Mouse (Mus musculus) adrenal gland, postnatal 10 days (tissue): ENCODE data around the gene Stxbp3. TPM values are rescaled to one million over a fixed set of nuclear protein-coding genes. Genes with fewer than 3 reads are reported as not detected.

ENCODE experiments used
- DNase-seq: peaks from one replicate; pipeline ENCODE4 v3.0.0; 2021; ENCODE audit warnings: mixed read lengths
- total RNA-seq, 2 experiments: library from RNA; stranded (reverse); gene quantifications; 2 replicates each; pipeline ENCODE4 v1.2.3; 2021

Gene Stxbp3
- total RNA-seq, 2 experiments from 2014 or later: 40.2 to 46.6 TPM

GRCm38 (mm10) chr3:108763691-108764090 lies 76.6 kb downstream of the Stxbp3 start:
- no peak for DNase-seq

- DNase-seq: no peak
Observed at GRCm38 (mm10) chr3:108762597-108763111, 77.7 kb downstream of the Stxbp3 start.

GRCm38 (mm10) chr3:108759566-108760420 lies 80.5 kb downstream of the Stxbp3 start:
- no peak for DNase-seq

- no peak for DNase-seq
Observed at GRCm38 (mm10) chr3:108757570-108757969, 82.8 kb downstream of the Stxbp3 start.

GRCm38 (mm10) chr3:108756131-108756530 lies 84.2 kb downstream of the Stxbp3 start:
- DNase-seq: no peak

GRCm38 (mm10) chr3:108755542-108755941 lies 84.8 kb downstream of the Stxbp3 start:
- no peak for DNase-seq

GRCm38 (mm10) chr3:108754541-108754940 lies 85.8 kb downstream of the Stxbp3 start:
- no peak for DNase-seq

GRCm38 (mm10) chr3:108751691-108752090 lies 88.6 kb downstream of the Stxbp3 start:
- DNase-seq: no peak

- DNase-seq: no peak
Observed at GRCm38 (mm10) chr3:108751061-108751460, 89.3 kb downstream of the Stxbp3 start.

- DNase-seq: no peak
Observed at GRCm38 (mm10) chr3:108744060-108744459, 96.3 kb downstream of the Stxbp3 start.

Other genes starting within 250 kb of the Stxbp3 start
- 10 to 100 TPM; 10.2 to 11.0 TPM for gene Wdr47, start 249.2 kb downstream of the Stxbp3 start, total RNA-seq
- gene Clcc1, start 186.6 kb downstream of the Stxbp3 start, total RNA-seq: 10 to 100 TPM; 33.7 to 37.9 TPM
- gene Gpsm2, start 118.2 kb downstream of the Stxbp3 start, total RNA-seq: 10 to 100 TPM; 12.7 to 13.1 TPM
- under 1 TPM; 0.09 to 0.12 TPM for gene Aknad1, start 100.9 kb downstream of the Stxbp3 start, total RNA-seq
- gene Fndc7, start 49.5 kb upstream of the Stxbp3 start, total RNA-seq: 1 to 10 TPM in 1 of 2 experiments, under 1 TPM in 1; 0.39 to 1.4 TPM
- gene Prpf38b, start 71.2 kb upstream of the Stxbp3 start, total RNA-seq: 10 to 100 TPM; 52.8 to 65.7 TPM
- not detected for gene Henmt1, start 99.3 kb upstream of the Stxbp3 start, total RNA-seq
- gene Gm9857, start 99.9 kb upstream of the Stxbp3 start, total RNA-seq: not detected
- gene Fam102b, start 187.1 kb upstream of the Stxbp3 start, total RNA-seq: 10 to 100 TPM; 14.8 to 18.0 TPM
- gene Slc25a54, start 239.9 kb upstream of the Stxbp3 start, total RNA-seq: not detected